Mouse (Mus musculus) forebrain, postnatal 0 days (tissue): ENCODE data around the gene Mis12. TPM values are rescaled to one million over a fixed set of nuclear protein-coding genes. Genes with fewer than 3 reads are reported as not detected.

Experiments
- ATAC-seq: fragments of 200-750 bp; cut with Nextera tagmentation; 2 replicates; pipeline ENCODE4 v1.8.0; 2017; ENCODE audit warnings: mild to moderate bottlenecking, moderate library complexity
- DNase-seq: peaks from one replicate; pipeline ENCODE4 v3.0.0-alpha.2; 2015
- H3K27ac ChIP-seq: fragments of 300-500 bp; sonication (generic); 2 replicates; pipeline ENCODE4 v1.5.1; 2014; ENCODE audit warnings: low read depth, mild to moderate bottlenecking, antibody characterized with exemption, low read length, moderate library complexity, mixed read lengths
- H3K27me3 ChIP-seq: fragments of 300-500 bp; sonication (generic); 2 replicates; pipeline ENCODE4 v1.6.1; 2014; ENCODE audit warnings: mild to moderate bottlenecking, low read length, mixed read lengths; ENCODE audit not compliant: insufficient read depth
- H3K36me3 ChIP-seq: fragments of 300-500 bp; sonication (generic); 2 replicates; pipeline ENCODE4 v1.6.1; 2014; ENCODE audit warnings: mild to moderate bottlenecking, moderate library complexity; ENCODE audit not compliant: insufficient read depth
- H3K4me1 ChIP-seq: fragments of 300-500 bp; sonication (generic); 2 replicates; pipeline ENCODE4 v1.6.1; 2014; ENCODE audit warnings: antibody characterized with exemption; ENCODE audit not compliant: insufficient read depth
- H3K4me2 ChIP-seq: fragments of 300-500 bp; sonication (generic); 2 replicates; pipeline ENCODE4 v1.6.1; 2014; ENCODE audit warnings: low read depth, mild to moderate bottlenecking, moderate library complexity
- H3K4me3 ChIP-seq: fragments of 300-500 bp; sonication (generic); 2 replicates; pipeline ENCODE4 v1.5.1; 2014; ENCODE audit warnings: low read depth, low read length, mixed read lengths
- H3K9ac ChIP-seq: fragments of 300-500 bp; sonication (generic); 2 replicates; pipeline ENCODE4 v1.6.1; 2014; ENCODE audit warnings: mild to moderate bottlenecking
- H3K9me3 ChIP-seq: fragments of 300-500 bp; sonication (generic); 2 replicates; pipeline ENCODE4 v1.6.1; 2016; ENCODE audit warnings: low read length
- CTCF ChIP-seq: sonication (generic); IDR thresholded peaks from 2 replicates; pipeline ENCODE4 v1.5.1; 2016; ENCODE audit warnings: antibody characterized with exemption, control low read depth, low read depth
- WGBS: fragments of 180-500 bp; shearing (Covaris S2); extraction: QIAGEN DNeasy Blood & Tissue Kit; methylation state at CpG from one replicate; pipeline ENCODE4 v1.1.7; 2014; 5-methylcytosine and 5-hydroxymethylcytosine counted together
- polyA plus RNA-seq: library from polyadenylated mRNA; unstranded; fragments of >200 nt; fragmentation: Nextera tagmentation; extraction: Ambion mirVana; gene quantifications from 2 replicates; pipeline ENCODE4 v1.2.1, GENCODE M21; 2015
- total RNA-seq: library from RNA; depleted of rRNA; stranded (reverse); fragments of >200 nt; gene quantifications from 2 replicates; pipeline ENCODE4 v1.2.3, GENCODE M21; 2014; rRNA removed

Gene Mis12
- total and polyA plus RNA-seq, 2 experiments from 2014 or later: 13.9 to 15.3 TPM

DNA sequence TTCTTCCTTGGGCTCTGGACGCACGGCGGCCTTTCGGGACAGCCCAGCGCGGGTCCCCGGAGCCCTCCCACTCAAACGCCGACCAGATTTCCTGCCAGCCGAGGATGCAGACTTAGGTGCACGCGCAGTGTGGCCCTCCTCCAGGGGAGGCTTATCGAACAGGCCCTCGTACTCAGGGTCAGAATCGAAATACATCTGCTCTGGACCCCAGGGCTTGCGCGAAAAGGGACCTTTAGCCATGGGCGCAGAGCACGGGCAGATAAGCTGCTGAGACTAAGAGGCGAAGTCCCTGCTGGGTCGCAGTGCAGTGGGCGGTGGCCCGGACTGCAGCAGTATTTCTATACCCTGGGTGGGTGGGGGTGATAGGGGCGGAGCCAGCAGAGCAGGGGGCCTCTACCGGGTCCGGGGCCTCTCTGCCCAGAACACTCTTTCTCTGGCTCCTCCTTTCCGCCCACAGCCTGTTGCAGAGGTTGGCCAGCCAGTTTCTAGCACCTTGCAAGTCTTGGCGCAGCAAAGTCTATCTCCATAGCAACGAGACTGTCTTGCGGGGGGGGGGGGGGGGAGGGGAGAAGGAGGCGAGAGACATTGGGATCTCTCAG lies 13.9 kb downstream of the Mis12 start, which contains the start of gene 6330403K07Rik:
TSS of gene 6330403K07Rik (minus strand) at position 351 of the 599 bp plus-strand sequence.
- no peaks in the 10 kb centered on the region for H3K27me3 ChIP-seq
- H3K4me2 ChIP-seq: peak within 1 kb of the TSS; percentile 55
- H3K9ac ChIP-seq: peak within 1 kb of the TSS; percentile 95
- H3K4me3 ChIP-seq: peak within 1 kb of the TSS; percentile 54
- peaks cover 10% of the 10 kb centered on the region for H3K4me1 ChIP-seq
- ATAC-seq: peak; percentile 95
- no peaks in the 10 kb centered on the region for H3K9me3 ChIP-seq
- TF ChIP-seq CTCF: no peak
- peak within 1 kb of the TSS; percentile 99 for H3K27ac ChIP-seq
- 1% methylated on average over 30 of the region's 31 CpGs for WGBS
- H3K36me3 ChIP-seq: peaks cover 1% of the 10 kb centered on the region; the same call in 1 of the 2 replicates
- DNase-seq: peak; percentile 91

DNA sequence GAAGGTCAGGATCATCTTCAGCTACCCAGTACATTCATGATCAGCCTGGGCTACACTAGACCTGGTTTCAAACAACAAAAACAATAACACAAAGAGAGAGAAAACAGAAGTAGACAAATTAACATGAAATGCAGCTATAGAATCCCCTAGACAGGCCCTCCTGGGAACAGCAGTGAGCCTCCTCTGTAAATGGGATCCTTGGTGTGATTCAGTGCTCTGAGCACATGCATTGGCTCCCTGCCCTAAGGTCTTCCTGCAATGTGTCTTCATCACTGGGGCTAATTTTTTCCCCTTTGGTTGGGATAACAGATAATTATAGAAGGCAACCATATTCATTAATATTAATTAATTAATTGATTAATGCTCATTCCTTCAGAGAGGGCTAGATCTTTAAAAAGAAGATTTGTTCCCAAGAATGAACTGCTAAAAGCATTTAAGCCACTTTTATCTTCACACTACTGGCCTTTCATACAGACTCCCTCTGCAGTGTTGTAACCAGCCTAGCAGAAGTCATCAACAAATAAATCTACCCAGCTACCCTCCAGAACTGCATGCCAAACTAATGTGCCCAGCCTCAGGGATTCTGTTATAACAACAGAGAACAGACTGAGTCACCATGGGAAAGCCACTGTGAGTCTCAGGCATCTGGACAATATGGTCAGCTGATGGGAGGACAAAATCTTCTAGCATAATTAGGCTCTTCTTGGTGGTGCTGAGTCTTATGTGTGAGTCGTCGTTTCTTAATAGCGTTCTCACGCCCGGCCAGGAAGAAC lies 20.3 kb downstream of the Mis12 start:
- H3K36me3 ChIP-seq: no peaks in the 10 kb centered on the region
- TF ChIP-seq CTCF: no peak
- 0 out of 2 replicates have a peak, but pooled peaks cover 4% of the 10 kb centered on the region for H3K4me1 ChIP-seq
- no peak overlapping the region for H3K27ac ChIP-seq
- H3K27me3 ChIP-seq: no peaks in the 10 kb centered on the region
- no peak overlapping the region for H3K4me3 ChIP-seq
- no peak overlapping the region for H3K9ac ChIP-seq
- DNase-seq: no peak
- no peaks in the 10 kb centered on the region for H3K9me3 ChIP-seq
- H3K4me2 ChIP-seq: no peak overlapping the region
- 96% methylated on average over 5 of the region's 5 CpGs for WGBS
- no peak for ATAC-seq

DNA sequence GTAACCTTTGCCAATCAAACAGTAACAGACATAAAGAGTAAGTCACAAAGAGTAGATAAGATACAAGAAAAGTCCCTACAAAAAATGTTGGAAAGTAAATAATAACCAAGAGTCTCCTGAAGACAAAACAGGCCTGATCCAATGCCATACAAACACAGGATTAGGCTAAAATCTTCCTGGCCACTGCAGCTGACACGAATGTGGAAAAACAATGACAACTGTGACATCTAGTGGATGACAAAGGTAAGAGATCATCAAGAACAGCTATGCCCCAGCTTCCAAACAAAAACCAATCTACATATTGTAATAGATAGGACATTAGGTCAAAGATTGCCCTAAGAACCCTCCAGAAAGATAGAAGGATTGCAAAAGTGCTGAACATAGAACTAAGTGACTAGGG lies 33.1 kb downstream of the Mis12 start:
- Histone ChIP-seq H3K4me1 (no peaks in the 10 kb centered on the region), H3K27ac (no peak overlapping the region), H3K4me2 (no peak overlapping the region), H3K4me3 (no peak overlapping the region), H3K9me3 (no peaks in the 10 kb centered on the region), H3K36me3 (no peaks in the 10 kb centered on the region), H3K9ac (no peak overlapping the region), H3K27me3 (no peaks in the 10 kb centered on the region)
- peak; percentile 75 for DNase-seq
- peak; percentile 80 for TF ChIP-seq CTCF
- ATAC-seq: peak; percentile 69
- 7% methylated on average over 1 of the region's 1 CpGs for WGBS

DNA sequence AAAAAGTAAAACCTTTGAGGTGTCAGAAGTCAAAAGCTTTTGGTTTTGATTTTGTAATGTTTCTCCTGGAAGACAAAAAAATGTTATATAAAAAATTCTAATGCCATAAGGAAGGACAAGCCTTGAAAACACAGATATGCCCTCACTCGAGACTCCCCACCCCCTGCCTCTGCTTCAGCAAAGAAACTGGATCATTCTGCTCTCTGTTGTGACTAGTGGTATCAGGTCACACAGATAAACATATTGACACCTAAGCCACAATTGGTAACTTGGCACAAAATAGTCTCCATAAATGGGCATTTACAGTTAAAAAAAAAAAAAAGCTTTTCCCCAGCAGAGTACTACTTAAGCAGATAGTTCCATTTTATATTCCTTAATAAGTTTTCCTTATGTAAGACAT lies 56.9 kb downstream of the Mis12 start:
- H3K9ac ChIP-seq: no peak overlapping the region
- 84% methylated on average over 1 of the region's 1 CpGs for WGBS
- H3K27ac ChIP-seq: no peak overlapping the region
- H3K9me3 ChIP-seq: no peaks in the 10 kb centered on the region
- H3K27me3 ChIP-seq: no peaks in the 10 kb centered on the region
- DNase-seq: no peak
- no peak for ATAC-seq
- no peak for TF ChIP-seq CTCF
- no peaks in the 10 kb centered on the region for H3K4me1 ChIP-seq
- no peaks in the 10 kb centered on the region for H3K36me3 ChIP-seq
- H3K4me2 ChIP-seq: no peak overlapping the region
- H3K4me3 ChIP-seq: no peak overlapping the region

Other genes with a start within 250 kb of the Mis12 start
- gene Scimp, start 207.0 kb upstream of the Mis12 start, total RNA-seq: not detected in 2 replicates
- 0.15 TPM in 1 of 2 replicates, not detected in the other for gene Scimp, start 207.0 kb upstream of the Mis12 start, polyA plus RNA-seq
- gene Rabep1, start 174.8 kb upstream of the Mis12 start, total RNA-seq: 107 and 109 TPM in 2 replicates
- 81.5 and 103 TPM in 2 replicates for gene Rabep1, start 174.8 kb upstream of the Mis12 start, polyA plus RNA-seq
- 98.1 and 103 TPM in 2 replicates for gene Nup88, start 49.6 kb upstream of the Mis12 start, total RNA-seq
- gene Nup88, start 49.6 kb upstream of the Mis12 start, polyA plus RNA-seq: 101 and 102 TPM in 2 replicates
- 24.7 and 44.0 TPM in 2 replicates for gene Rpain, start 49.4 kb upstream of the Mis12 start, total RNA-seq
- 54.7 and 61.9 TPM in 2 replicates for gene Rpain, start 49.4 kb upstream of the Mis12 start, polyA plus RNA-seq
- 19.5 and 24.3 TPM in 2 replicates for gene C1qbp, start 36.6 kb upstream of the Mis12 start, total RNA-seq
- 225 and 233 TPM in 2 replicates for gene C1qbp, start 36.6 kb upstream of the Mis12 start, polyA plus RNA-seq
- 25.8 and 26.7 TPM in 2 replicates for gene Dhx33, start 15.2 kb upstream of the Mis12 start, total RNA-seq
- 7.4 and 9.7 TPM in 2 replicates for gene Dhx33, start 15.2 kb upstream of the Mis12 start, polyA plus RNA-seq
- 27.0 and 35.0 TPM in 2 replicates for gene Derl2, start 230 bp downstream of the Mis12 start, total RNA-seq
- gene Derl2, start 230 bp downstream of the Mis12 start, polyA plus RNA-seq: 21.5 and 25.1 TPM in 2 replicates
- gene 6330403K07Rik, start 13.9 kb downstream of the Mis12 start, total RNA-seq: 611 and 642 TPM in 2 replicates
- gene 6330403K07Rik, start 13.9 kb downstream of the Mis12 start, polyA plus RNA-seq: 634 and 640 TPM in 2 replicates
- not detected in 2 replicates for gene Nlrp1a, start 125.1 kb downstream of the Mis12 start, total RNA-seq
- gene Nlrp1a, start 125.1 kb downstream of the Mis12 start, polyA plus RNA-seq: 0.04 TPM in 1 of 2 replicates, not detected in the other
- gene Nlrp1b, start 211.1 kb downstream of the Mis12 start, total RNA-seq: 0.08 and 0.14 TPM in 2 replicates
- 0.04 TPM in 1 of 2 replicates, not detected in the other for gene Nlrp1b, start 211.1 kb downstream of the Mis12 start, polyA plus RNA-seq